Mouse (Mus musculus): ENCODE data around the gene Rgs16.

GRCm38 (mm10) chr1:153747861-153748530 is 7.8 kb downstream of the Rgs16 start:
- no peak for TF ChIP-seq CTCF (conservative IDR thresholded peaks at IDR 0.05; ENCODE audit: low read length)
- TF ChIP-seq POU5F1 (IDR thresholded peaks at IDR 0.05; ENCODE audit: borderline replicate concordance, low read length) = no peak

All from E14TG2a.4 (cell line).